Mouse (Mus musculus) left cerebral cortex, postnatal 4 days (tissue): ENCODE data around the gene Cib3. TPM values are rescaled to one million over a fixed set of nuclear protein-coding genes. Genes with fewer than 3 reads are reported as not detected.

ENCODE experiments used
- total RNA-seq, 2 experiments: library from RNA; stranded (reverse); gene quantifications; 2 replicates each; pipeline ENCODE4 v1.2.3; 2021

Cib3 gene
- total RNA-seq, 2 experiments from 2014 or later = 0.16 TPM; not detected in 1

Other genes with a start within 250 kb of the Cib3 start
- gene Cyp4f18, start 203.2 kb downstream of the Cib3 start, total RNA-seq = under 1 TPM in 1 of 2 experiments, not detected in 1; 0.48 TPM
- gene Olfr372, start 171.6 kb downstream of the Cib3 start, total RNA-seq = not detected
- not detected for gene Olfr373, start 129.7 kb downstream of the Cib3 start, total RNA-seq
- under 1 TPM in 1 of 2 experiments, not detected in 1; 0.04 TPM for gene Olfr374, start 105.8 kb downstream of the Cib3 start, total RNA-seq
- 10 to 100 TPM; 74.1 to 78.5 TPM for gene Tpm4, start 77.9 kb downstream of the Cib3 start, total RNA-seq
- gene Rab8a, start 51.6 kb downstream of the Cib3 start, total RNA-seq = 10 to 100 TPM; 49.6 to 55.4 TPM
- not detected for gene Hsh2d, start 23.2 kb downstream of the Cib3 start, total RNA-seq
- gene Gm11034, start 799 bp upstream of the Cib3 start, total RNA-seq = not detected
- 10 to 100 TPM; 71.3 to 76.4 TPM for gene Fam32a, start 6.9 kb upstream of the Cib3 start, total RNA-seq
- 100 to 1,000 TPM; 155 to 161 TPM for gene Ap1m1, start 27.2 kb upstream of the Cib3 start, total RNA-seq
- gene Gm10282, start 92.4 kb upstream of the Cib3 start, total RNA-seq = 10 to 100 TPM; 18.5 to 19.4 TPM
- gene Klf2, start 106.2 kb upstream of the Cib3 start, total RNA-seq = 10 to 100 TPM; 13.1 to 15.1 TPM
- gene Eps15l1, start 208.6 kb upstream of the Cib3 start, total RNA-seq = 10 to 100 TPM; 83.1 to 87.6 TPM
- 1 to 10 TPM in 1 of 2 experiments, under 1 TPM in 1; 0.74 to 1.1 TPM for gene Calr3, start 231.0 kb upstream of the Cib3 start, total RNA-seq
- gene 1700030K09Rik, start 231.0 kb upstream of the Cib3 start, total RNA-seq = 10 to 100 TPM; 14.1 to 15.5 TPM